Mouse (Mus musculus) gastrocnemius, postnatal 10 days (tissue): ENCODE measurements around the gene Gm10408. TPM values are rescaled to one million over a fixed set of nuclear protein-coding genes. Genes with fewer than 3 reads are reported as not detected.
"Not testable (repeated sequence)": the region's sequence is repeated elsewhere in the genome, so short reads cannot be mapped to it uniquely, and the experiment has no call there.

Source experiments
- DNase-seq: peaks from one replicate; pipeline ENCODE4 v3.0.0; 2021; ENCODE audit warnings: mixed read lengths
- long read RNA-seq, 2 experiments: library from polyadenylated mRNA; stranded (forward); transcript quantifications; one replicate each; pipeline ENCODE4 v2.0.0; 2021
- total RNA-seq, 2 experiments: library from RNA; stranded (reverse); gene quantifications; 2 replicates each; pipeline ENCODE4 v1.2.3; 2021

Gm10408 gene
- not detected for total RNA-seq
- long read RNA-seq, experiment 1, result 0 reads
- long read RNA-seq, experiment 2, result 0 reads

DNA sequence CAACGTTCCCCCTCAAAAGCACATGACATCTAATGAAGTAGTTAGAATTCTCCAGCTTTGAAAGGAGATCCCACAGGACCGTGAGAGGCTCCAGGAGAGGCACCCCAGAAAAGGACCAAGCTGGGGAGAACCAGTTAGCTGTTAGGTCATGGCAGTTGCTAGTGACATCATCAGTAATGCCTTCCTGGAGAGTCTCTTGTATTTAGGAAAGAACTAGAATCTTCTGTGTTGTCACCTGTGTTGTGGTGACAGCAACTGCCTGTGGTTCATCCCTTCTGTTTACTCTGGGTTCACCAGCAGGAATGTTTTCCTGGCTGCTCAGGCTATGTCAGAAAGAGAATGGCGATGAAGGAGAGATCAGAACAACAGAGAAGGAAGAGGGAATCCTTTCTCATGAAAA, at the start of gene Gm10408:
Gene Gm10408 (plus strand): TSS at position 301 of the 400 bp plus-strand sequence.
- not testable (repeated sequence) for DNase-seq

DNA sequence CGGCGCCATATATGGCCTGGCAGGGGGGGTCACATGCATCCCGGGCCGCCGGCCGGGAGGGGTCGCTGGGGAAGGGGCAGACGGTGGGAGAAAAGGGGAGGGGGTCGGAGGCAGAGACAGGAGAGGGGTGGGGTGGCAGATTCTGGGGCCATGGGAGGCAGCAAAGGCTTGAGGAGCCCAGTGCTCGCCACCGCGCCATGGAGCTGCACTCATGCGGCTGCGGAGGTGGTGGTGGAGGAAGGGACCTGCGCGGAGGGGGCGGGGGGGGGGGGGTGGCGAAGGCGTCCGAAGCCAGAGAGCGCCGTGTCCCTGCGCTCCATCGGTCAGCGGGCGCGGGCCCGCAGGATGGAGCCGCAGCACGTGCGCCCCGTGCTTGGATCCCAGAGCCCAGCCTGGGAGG, 36.9 kb upstream of the Gm10408 start, which contains the start of gene Gm10409:
Gene Gm10409 (plus strand): TSS at position 301 of the 400 bp plus-strand sequence.
- DNase-seq, result not testable (repeated sequence)

DNA sequence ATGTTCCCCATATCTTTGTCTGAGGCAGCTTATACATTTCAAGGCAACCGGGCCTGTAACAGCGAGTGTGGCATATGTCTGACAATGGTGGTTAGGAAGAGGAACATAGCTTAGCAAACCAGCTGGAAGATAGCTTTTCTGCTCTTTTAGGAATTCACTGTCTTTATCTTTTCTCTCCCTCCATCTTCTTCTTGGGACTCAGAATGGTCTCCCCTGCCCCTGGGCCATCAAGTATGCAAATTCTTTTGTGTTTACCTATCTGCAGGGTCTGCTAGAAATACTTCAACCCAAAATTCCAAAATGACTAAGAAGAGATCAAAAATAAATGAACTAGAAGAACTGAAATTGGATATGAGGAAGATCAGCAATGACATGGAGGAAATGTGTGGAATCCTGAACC, 21.4 kb upstream of the Gm10408 start, which contains the start of gene Gm3005:
Gene Gm3005 (plus strand): TSS at position 301 of the 400 bp plus-strand sequence.
- DNase-seq, result not testable (repeated sequence)

Other genes with a start within 250 kb of the Gm10408 start
- 1 to 10 TPM; 2.3 to 3.1 TPM for gene D830030K20Rik, start 240.9 kb upstream of the Gm10408 start, total RNA-seq
- gene Gm2956, start 116.8 kb upstream of the Gm10408 start, total RNA-seq, result under 1 TPM in 1 of 2 experiments, not detected in 1; 0.14 TPM
- gene Gm10413, start 54.3 kb upstream of the Gm10408 start, total RNA-seq, result not detected
- gene Gm10409, start 36.8 kb upstream of the Gm10408 start, total RNA-seq, result 1 to 10 TPM in 1 of 2 experiments, under 1 TPM in 1; 0.87 to 1.3 TPM
- not detected for gene Gm3005, start 21.3 kb upstream of the Gm10408 start, total RNA-seq
- gene Gm3012, start 185.1 kb downstream of the Gm10408 start, total RNA-seq, result not detected
- 1 to 10 TPM in 1 of 2 experiments, under 1 TPM in 1; 0.87 to 1.3 TPM for gene Gm3020, start 202.7 kb downstream of the Gm10408 start, total RNA-seq
- gene Gm3043, start 239.4 kb downstream of the Gm10408 start, total RNA-seq, result not detected